Mouse (Mus musculus): ENCODE results near the gene Crhr1. TPM values are rescaled to one million over a fixed set of nuclear protein-coding genes. Genes with fewer than 3 reads are reported as not detected.

Crhr1 gene
- polyA plus RNA-seq, 1 experiment from 2014 or later: 9.3 TPM

DNA sequence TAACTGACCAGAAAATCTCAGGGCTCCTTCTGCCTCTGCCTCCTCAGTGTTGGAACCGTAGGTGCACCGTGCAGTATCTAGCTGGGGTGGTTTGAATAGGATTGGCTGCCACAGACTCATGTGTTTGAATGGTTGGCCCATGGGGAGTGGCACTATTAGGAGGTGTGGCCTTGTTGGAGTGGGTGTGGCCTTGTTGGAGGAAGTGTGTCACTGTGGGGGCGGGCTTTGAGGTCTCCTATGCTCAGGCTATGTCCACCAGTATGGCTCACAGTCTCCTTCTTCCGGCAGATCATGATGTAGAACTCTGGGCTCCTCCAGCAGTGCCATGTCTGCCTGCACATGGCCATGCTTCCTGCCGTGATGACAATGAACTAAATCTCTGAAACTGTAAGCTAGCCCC is 89.1 kb downstream of the Crhr1 start:
- H3K27ac ChIP-seq (ENCODE audit: low read length): no peak overlapping the region
- H3K4me3 ChIP-seq (ENCODE audit: low read depth, low read length): no peak overlapping the region
- H3K9me3 ChIP-seq (replicated peaks; ENCODE audit: control insufficient read depth, low read length, poor library complexity, severe bottlenecking): no peaks in the 10 kb centered on the region
- no peaks in the 10 kb centered on the region for H3K36me3 ChIP-seq (ENCODE audit: control insufficient read depth, insufficient read depth, low read length)
- 0 out of 2 replicates have a peak, but pooled peaks cover 3% of the 10 kb centered on the region for H3K4me1 ChIP-seq (ENCODE audit: control insufficient read depth, insufficient read depth, low read length)
- H3K9ac ChIP-seq (ENCODE audit: low read depth, low read length): no peak overlapping the region
- WGBS: 73% methylated on average over 5 of the region's 5 CpGs
- ATAC-seq: no peak
- H3K4me2 ChIP-seq (ENCODE audit: low read length): no peak overlapping the region
- no peaks in the 10 kb centered on the region for H3K27me3 ChIP-seq (ENCODE audit: control insufficient read depth, insufficient read depth, low read depth, low read length)

DNA sequence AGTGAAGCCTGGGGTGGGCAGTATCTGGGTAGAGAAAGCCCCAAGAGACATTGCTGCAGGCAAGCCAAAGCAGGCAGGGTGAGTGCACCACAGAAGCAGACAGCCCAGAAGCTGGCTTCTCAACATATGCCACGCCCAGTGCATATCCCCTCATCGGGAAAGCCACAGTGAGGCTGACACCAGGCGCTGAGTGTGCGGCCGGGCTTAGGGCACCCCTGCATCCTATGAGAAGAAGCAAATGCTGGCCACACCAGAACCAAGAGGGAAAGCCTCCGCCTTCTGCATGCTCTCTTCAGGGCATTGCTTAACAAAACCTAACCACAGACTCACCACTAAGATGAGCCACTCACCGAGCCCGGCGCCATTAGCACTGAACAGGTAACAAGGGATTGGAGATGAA is 90.6 kb downstream of the Crhr1 start:
- Histone ChIP-seq H3K4me2 (ENCODE audit: low read length) (no peak overlapping the region), H3K9ac (ENCODE audit: low read depth, low read length) (no peak overlapping the region), H3K9me3 (replicated peaks; ENCODE audit: control insufficient read depth, low read length, poor library complexity, severe bottlenecking) (no peaks in the 10 kb centered on the region), H3K36me3 (ENCODE audit: control insufficient read depth, insufficient read depth, low read length) (no peaks in the 10 kb centered on the region), H3K27ac (ENCODE audit: low read length) (no peak overlapping the region), H3K27me3 (ENCODE audit: control insufficient read depth, insufficient read depth, low read depth, low read length) (no peaks in the 10 kb centered on the region), H3K4me3 (ENCODE audit: low read depth, low read length) (no peak overlapping the region), H3K4me1 (ENCODE audit: control insufficient read depth, insufficient read depth, low read length) (no peaks in the 10 kb centered on the region)
- 84% methylated on average over 9 of the region's 9 CpGs for WGBS
- no peak for ATAC-seq

Other genes starting within 250 kb of the Crhr1 start
- gene Nsf, start 178.8 kb upstream of the Crhr1 start, polyA plus RNA-seq (2015; fragmentation: Nextera tagmentation; extraction: Ambion mirVana): 223 and 248 TPM in 2 replicates
- 247 TPM in 2 replicates for gene Arf2, start 166.1 kb upstream of the Crhr1 start, polyA plus RNA-seq (2015; fragmentation: Nextera tagmentation; extraction: Ambion mirVana)
- gene Sppl2c, start 53.5 kb downstream of the Crhr1 start, polyA plus RNA-seq (2015; fragmentation: Nextera tagmentation; extraction: Ambion mirVana): not detected in 2 replicates
- gene Mapt, start 98.5 kb downstream of the Crhr1 start, polyA plus RNA-seq (2015; fragmentation: Nextera tagmentation; extraction: Ambion mirVana): 1,213 and 1,264 TPM in 2 replicates

Data from midbrain, embryonic 16.5 days (tissue).